Mouse (Mus musculus) R1 (cell line): ENCODE results near the gene Eid2b.
A peak's percentile ranks its signal among the peaks of the same experiment; 100 is the strongest.
"Not testable (repeated sequence)": the region's sequence is repeated elsewhere in the genome, so short reads cannot be mapped to it uniquely, and the experiment has no call there.

Experiments
- DNase-seq: peaks from one replicate; pipeline ENCODE4 v3.0.0-alpha.2; 2018; ENCODE audit warnings: low read depth, low spot score

Eid2b gene

GRCm38 (mm10) chr7:28277615-28278278 is at the start of gene Eid2b:
TSS of gene Eid2b (plus strand) at chr7:28277739.
- DNase-seq, result peak; percentile 92

GRCm38 (mm10) chr7:28243943-28244342 is 33.6 kb upstream of the Eid2b start:
- not testable (repeated sequence) for DNase-seq

GRCm38 (mm10) chr7:28248957-28249356 is 28.6 kb upstream of the Eid2b start:
- peak; percentile 50 for DNase-seq

DNA sequence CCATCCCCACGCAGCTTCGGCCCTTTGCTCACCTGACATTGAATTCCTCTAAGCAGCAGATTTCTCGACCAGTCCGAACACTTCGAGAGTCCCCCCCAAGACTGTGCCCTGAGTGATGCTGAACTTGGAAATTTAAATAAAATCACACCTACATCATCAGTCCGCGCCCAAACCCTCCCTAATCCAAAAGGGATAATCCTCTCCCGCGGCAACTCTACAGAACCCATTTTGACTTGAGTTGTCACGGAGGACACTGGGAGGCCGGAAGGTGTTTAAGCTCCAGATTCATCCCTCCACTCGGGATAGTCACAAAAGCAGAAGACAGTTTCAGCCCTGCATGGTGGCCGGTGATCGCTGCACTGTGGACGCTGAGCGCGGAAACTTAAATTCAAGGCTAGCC is 25.6 kb upstream of the Eid2b start:
- peak; percentile 50 for DNase-seq

- no peak for DNase-seq
Measured at GRCm38 (mm10) chr7:28254591-28254990, 22.9 kb upstream of the Eid2b start.

DNA sequence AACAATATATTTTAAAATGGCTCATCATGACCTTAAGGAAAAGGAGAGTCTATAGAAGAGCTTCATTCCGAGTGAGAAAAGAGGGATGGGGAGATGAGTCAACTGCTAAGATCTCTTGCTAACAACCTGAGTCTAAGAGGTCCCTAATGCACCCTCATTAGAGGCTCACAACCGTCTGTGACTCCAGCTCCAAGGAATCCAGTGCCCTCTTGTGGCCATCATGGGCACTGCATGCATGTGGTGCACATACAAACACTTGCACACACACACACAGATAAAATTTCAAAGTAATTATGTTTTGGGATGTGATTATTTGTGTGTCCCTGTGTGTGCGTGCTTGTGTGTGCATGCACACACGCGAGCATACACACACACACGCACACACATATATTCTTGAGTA is 22.1 kb upstream of the Eid2b start:
- DNase-seq, result peak; percentile 86

DNA sequence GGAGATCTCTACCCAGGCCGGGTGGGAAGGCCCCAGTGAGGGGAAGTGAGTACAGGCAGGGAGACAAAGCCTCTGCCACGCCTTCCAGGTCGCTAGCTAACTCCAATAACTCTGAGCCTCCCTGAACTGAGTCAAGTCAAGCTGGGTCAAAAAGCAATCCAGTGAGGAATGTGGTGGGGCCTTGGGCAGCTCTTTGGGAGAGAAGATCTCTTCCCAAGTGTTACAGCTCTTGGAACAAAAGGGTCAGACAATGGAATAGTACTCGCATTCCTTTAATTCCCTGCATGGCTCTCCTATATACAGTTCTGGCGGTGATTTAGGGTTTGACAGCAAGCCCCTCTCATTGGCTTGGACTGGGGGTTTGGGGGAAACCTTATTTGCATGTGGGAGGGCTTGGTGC is 14.7 kb upstream of the Eid2b start:
- peak; percentile 88 for DNase-seq

GRCm38 (mm10) chr7:28263786-28264185 is 13.8 kb upstream of the Eid2b start:
- peak; percentile 90 for DNase-seq

DNA sequence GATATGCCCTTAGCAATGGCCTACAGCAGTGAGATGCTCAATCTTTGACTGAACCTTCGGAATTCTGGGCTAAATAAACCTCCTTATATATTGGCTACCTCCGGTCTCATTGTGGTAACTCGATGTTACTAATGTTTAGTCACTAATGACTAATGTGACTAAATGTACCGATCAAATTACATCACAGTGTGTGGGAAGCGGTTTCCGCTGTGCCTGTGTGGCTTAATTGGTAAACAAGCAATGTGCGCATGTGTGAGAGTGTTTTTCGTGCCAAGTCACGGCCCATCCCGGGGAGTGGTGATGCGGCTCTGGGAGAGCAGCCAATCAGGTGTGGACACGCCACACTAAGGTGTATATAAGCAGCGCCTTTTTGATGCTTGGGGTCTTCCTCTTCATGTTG is 12.1 kb upstream of the Eid2b start:
- DNase-seq, result peak; percentile 39

DNA sequence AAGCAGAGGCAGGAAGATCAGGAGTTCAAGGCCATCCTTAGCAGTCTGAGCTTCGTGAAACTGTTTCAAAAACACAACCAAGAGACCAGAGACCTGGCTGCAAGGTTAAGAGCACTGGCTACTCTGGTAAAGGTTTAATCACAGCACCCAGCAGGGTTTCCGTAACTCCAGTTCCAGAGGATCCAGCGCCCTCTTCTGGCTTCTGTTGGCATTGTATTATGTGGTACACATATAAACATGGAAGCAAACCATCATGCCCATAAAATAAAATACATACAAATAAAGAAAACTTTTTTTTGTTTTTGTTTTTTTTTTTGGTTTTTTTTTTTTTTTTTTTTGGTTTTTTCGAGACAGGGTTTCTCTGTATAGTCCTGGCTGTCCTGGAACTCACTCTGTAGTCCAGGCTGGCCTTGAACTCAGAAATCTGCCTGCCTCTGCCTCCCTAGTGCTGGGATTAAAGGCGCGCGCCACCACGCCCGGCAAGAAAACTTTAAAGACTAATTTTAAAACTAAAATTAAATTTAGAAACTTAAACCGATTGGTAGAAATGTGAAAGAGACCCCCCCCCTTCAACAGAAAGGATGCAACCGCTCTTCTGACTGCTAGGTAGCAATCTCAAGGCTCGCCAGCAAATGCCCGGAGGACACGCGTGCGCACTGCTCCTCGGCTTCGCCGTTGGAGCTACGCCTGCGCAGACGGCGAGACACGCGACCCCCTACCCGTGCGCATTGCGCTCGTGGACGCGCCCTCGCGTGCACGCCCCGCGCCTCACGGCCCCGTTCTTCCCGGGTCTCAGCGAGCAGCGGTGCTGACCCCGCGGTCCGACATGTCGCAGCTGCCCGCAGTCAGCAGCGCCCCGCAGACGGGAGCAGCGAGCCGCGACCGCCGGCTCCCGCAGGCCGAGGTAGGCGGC is 10.2 kb upstream of the Eid2b start, which contains the start of gene Eid2:
Gene Eid2, plus strand, starts transcription at position 753 of the 913 bp plus-strand sequence.
- DNase-seq, result peak; percentile 93

GRCm38 (mm10) chr7:28268042-28268531 is 9.5 kb upstream of the Eid2b start:
- DNase-seq, result peak; percentile 68

DNA sequence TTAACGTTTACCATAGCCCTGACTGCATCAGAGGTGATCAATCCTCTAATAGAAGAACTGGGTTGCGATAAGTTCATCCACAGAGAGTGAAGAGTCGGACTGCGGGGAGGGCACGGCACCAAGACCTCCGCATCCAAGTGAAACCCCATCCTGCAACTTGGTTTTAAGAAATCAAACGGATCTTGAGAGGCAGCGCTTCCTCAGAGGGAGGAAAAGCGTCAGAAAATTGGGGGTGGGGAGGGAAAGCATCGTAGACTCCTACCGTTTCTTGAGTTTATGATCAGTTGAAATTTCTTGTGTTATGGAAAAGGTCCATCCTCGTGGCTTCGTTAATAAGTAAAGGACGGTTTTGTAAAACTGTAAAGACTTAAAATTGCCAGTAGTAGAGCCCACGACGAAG is 9.0 kb upstream of the Eid2b start:
- DNase-seq, result no peak

- peak; percentile 81 for DNase-seq
Measured at GRCm38 (mm10) chr7:28269355-28269754, 8.2 kb upstream of the Eid2b start.

DNA sequence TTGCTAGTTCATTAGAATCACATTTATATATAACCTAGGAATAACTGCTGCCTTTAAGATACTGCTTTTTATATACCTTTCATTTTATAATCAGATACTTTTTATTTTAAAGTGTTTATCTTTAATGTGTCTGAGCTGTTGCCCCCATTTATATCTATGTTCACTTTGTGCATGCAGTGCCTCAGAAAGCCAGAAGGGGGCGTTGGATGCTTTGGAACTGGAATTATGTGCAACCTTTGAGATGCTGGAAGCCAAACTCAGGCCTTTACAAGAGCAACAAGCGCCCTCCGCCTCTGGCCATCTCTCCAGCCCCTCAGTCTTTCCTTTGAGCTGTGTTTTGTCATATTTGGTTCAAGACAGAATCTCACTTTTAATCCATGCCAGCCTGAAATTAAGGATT is 5.8 kb upstream of the Eid2b start:
- peak; percentile 72 for DNase-seq

GRCm38 (mm10) chr7:28277237-28277614 is 313 bp upstream of the Eid2b start:
- no peak for DNase-seq

- DNase-seq, result no peak
Measured at GRCm38 (mm10) chr7:28278279-28278652, 727 bp downstream of the Eid2b start.

GRCm38 (mm10) chr7:28280630-28281029 is 3.1 kb downstream of the Eid2b start:
- DNase-seq, result no peak

- peak; percentile 49 for DNase-seq
Measured at GRCm38 (mm10) chr7:28290165-28290564, 12.6 kb downstream of the Eid2b start.

- peak; percentile 84 for DNase-seq
Measured at GRCm38 (mm10) chr7:28290638-28291590, 13.4 kb downstream of the Eid2b start, which contains the start of gene Selenov. TSS of gene Selenov (minus strand) at chr7:28291186.

DNA sequence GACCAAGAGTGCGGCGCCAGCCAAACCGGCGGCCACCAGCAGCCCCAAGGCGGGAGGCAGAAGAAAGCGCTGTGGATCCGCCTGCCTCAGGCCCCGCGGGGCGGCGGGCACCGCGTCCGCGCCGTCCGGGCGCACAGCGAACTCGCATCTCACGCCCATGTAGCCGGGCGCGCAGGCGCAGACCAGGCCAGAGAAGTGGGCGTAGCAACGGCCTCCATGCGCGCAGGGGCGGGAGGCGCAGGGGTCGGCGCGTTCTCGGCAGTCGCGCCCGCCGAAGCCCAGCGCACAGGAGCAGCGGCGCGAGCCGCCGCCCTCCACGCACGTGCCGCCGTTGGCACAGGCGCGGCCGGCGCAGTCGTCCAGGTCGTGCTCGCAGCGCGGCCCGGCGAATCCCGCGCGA is 16.9 kb downstream of the Eid2b start:
- DNase-seq, result peak; percentile 89

- peak; percentile 95 for DNase-seq
Measured at GRCm38 (mm10) chr7:28298837-28299625, 21.5 kb downstream of the Eid2b start.
